Mouse (Mus musculus) liver, postnatal 0 days (tissue): Measurements from ENCODE around the gene Irf2bp1.

Experiments
- CTCF ChIP-seq: sonication (generic); IDR thresholded peaks from 2 replicates; pipeline ENCODE4 v1.5.1; 2016; ENCODE audit warnings: antibody characterized with exemption, low read depth
- EP300 ChIP-seq: IDR thresholded peaks from 2 replicates; pipeline ENCODE4 v1.6.1; 2016; ENCODE audit warnings: antibody characterized with exemption, low read depth, mild to moderate bottlenecking

DNA sequence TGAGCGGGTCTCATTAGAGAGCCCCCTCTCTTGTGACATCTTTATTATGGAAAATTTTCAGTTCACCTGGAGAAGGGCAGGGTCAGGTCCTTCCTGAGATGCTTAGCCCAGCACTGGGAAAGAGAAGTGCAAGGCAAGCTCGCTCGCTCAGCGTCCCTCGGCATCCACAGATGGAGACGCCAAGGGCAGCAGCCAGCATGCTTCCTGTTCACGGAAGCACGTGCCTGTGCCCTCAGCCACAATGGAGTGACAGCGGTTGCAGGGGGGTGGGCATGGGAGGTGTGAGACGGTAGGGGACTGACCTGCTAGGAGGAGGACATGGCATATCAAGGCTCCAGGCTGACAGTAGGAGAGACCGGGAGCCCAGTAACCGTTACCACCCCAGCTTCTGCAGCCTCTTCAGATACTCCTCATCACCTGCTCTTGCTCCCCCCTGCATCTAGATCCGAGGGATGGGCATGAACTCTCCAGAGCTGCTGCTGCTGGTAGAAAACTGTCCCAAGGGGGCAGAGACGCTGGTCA, 44.2 kb downstream of the Irf2bp1 start:
- no peak for TF ChIP-seq EP300
- TF ChIP-seq CTCF, result no peak
